Mouse (Mus musculus): ENCODE results near the gene Hs3st6. TPM values are rescaled to one million over a fixed set of nuclear protein-coding genes. Genes with fewer than 3 reads are reported as not detected.

Gene Hs3st6
- polyA plus RNA-seq, 1 experiment, result not detected

- H3K36me3 ChIP-seq (replicated peaks; ENCODE audit: low read length), result no peaks in the 10 kb centered on the region
- peaks cover 55% of the 10 kb centered on the region for H3K4me1 ChIP-seq
- peaks cover 80% of the 10 kb centered on the region for H3K27me3 ChIP-seq (replicated peaks)
- TF ChIP-seq FLI1 (IDR thresholded peaks at IDR 0.05; ENCODE audit: low read length), result no peak
- TF ChIP-seq GATA1 (IDR thresholded peaks at IDR 0.05; ENCODE audit: borderline replicate concordance, low read length), result no peak
- H3K4me3 ChIP-seq (replicated peaks), result peak overlapping the region; percentile 56
- H3K9me3 ChIP-seq, result no peaks in the 10 kb centered on the region
These were observed 12.5 kb downstream of the Hs3st6 start for GRCm38 (mm10) chr17:24765016-24765905.

- Histone ChIP-seq H3K36me3 (replicated peaks; ENCODE audit: low read length) (no peaks in the 10 kb centered on the region), H3K9me3 (no peaks in the 10 kb centered on the region), H3K4me1 (peaks cover 55% of the 10 kb centered on the region), H3K27me3 (replicated peaks) (peaks cover 69% of the 10 kb centered on the region), H3K4me3 (replicated peaks) (no peak overlapping the region)
- no peak for TF ChIP-seq FLI1 (IDR thresholded peaks at IDR 0.05; ENCODE audit: low read length)
- TF ChIP-seq GATA1 (IDR thresholded peaks at IDR 0.05; ENCODE audit: borderline replicate concordance, low read length), result no peak
These were observed 13.6 kb downstream of the Hs3st6 start for GRCm38 (mm10) chr17:24766266-24766875.

GRCm38 (mm10) chr17:24769146-24769545 lies 16.4 kb downstream of the Hs3st6 start:
- H3K9me3 ChIP-seq, result peaks cover 4% of the 10 kb centered on the region; the same call in 1 of the 2 replicates
- peaks cover 61% of the 10 kb centered on the region for H3K27me3 ChIP-seq (replicated peaks)
- peaks cover 44% of the 10 kb centered on the region for H3K4me1 ChIP-seq
- TF ChIP-seq FLI1 (IDR thresholded peaks at IDR 0.05; ENCODE audit: low read length), result no peak
- TF ChIP-seq GATA1 (IDR thresholded peaks at IDR 0.05; ENCODE audit: borderline replicate concordance, low read length), result no peak
- no peaks in the 10 kb centered on the region for H3K36me3 ChIP-seq (replicated peaks; ENCODE audit: low read length)
- H3K4me3 ChIP-seq (replicated peaks), result no peak overlapping the region

GRCm38 (mm10) chr17:24773241-24773640 lies 20.5 kb downstream of the Hs3st6 start:
- Histone ChIP-seq H3K27me3 (replicated peaks) (peaks cover 37% of the 10 kb centered on the region), H3K4me3 (replicated peaks) (no peak overlapping the region), H3K36me3 (replicated peaks; ENCODE audit: low read length) (no peaks in the 10 kb centered on the region), H3K4me1 (peaks cover 16% of the 10 kb centered on the region), H3K9me3 (peaks cover 4% of the 10 kb centered on the region; the same call in 1 of the 2 replicates)
- TF ChIP-seq GATA1 (IDR thresholded peaks at IDR 0.05; ENCODE audit: borderline replicate concordance, low read length) (no peak), FLI1 (IDR thresholded peaks at IDR 0.05; ENCODE audit: low read length) (no peak)

- Histone ChIP-seq H3K4me3 (replicated peaks) (no peak overlapping the region), H3K36me3 (replicated peaks; ENCODE audit: low read length) (no peaks in the 10 kb centered on the region), H3K27me3 (replicated peaks) (peaks cover 28% of the 10 kb centered on the region), H3K9me3 (peaks cover 4% of the 10 kb centered on the region; the same call in 1 of the 2 replicates), H3K4me1 (peaks cover 8% of the 10 kb centered on the region)
- TF ChIP-seq GATA1 (IDR thresholded peaks at IDR 0.05; ENCODE audit: borderline replicate concordance, low read length), result no peak
These were observed 22.4 kb downstream of the Hs3st6 start for GRCm38 (mm10) chr17:24775173-24775572.

- Histone ChIP-seq H3K9me3 (peaks cover 4% of the 10 kb centered on the region; the same call in 1 of the 2 replicates), H3K4me1 (peaks cover 8% of the 10 kb centered on the region), H3K36me3 (replicated peaks; ENCODE audit: low read length) (no peaks in the 10 kb centered on the region), H3K27me3 (replicated peaks) (peaks cover 28% of the 10 kb centered on the region), H3K4me3 (replicated peaks) (no peak overlapping the region)
- TF ChIP-seq GATA1 (IDR thresholded peaks at IDR 0.05; ENCODE audit: borderline replicate concordance, low read length) (no peak), FLI1 (IDR thresholded peaks at IDR 0.05; ENCODE audit: low read length) (no peak)
These were observed 24.3 kb downstream of the Hs3st6 start for GRCm38 (mm10) chr17:24777073-24777472.

GRCm38 (mm10) chr17:24780821-24781220 lies 28.0 kb downstream of the Hs3st6 start:
- H3K4me3 ChIP-seq (replicated peaks), result no peak overlapping the region
- TF ChIP-seq GATA1 (IDR thresholded peaks at IDR 0.05; ENCODE audit: borderline replicate concordance, low read length) (no peak), FLI1 (IDR thresholded peaks at IDR 0.05; ENCODE audit: low read length) (no peak)
- H3K36me3 ChIP-seq (replicated peaks; ENCODE audit: low read length), result no peaks in the 10 kb centered on the region
- H3K27me3 ChIP-seq (replicated peaks), result peaks cover 7% of the 10 kb centered on the region
- H3K4me1 ChIP-seq, result peaks cover 8% of the 10 kb centered on the region
- H3K9me3 ChIP-seq, result no peaks in the 10 kb centered on the region

- H3K4me1 ChIP-seq, result peaks cover 3% of the 10 kb centered on the region
- H3K4me3 ChIP-seq (replicated peaks), result no peak overlapping the region
- no peaks in the 10 kb centered on the region for H3K36me3 ChIP-seq (replicated peaks; ENCODE audit: low read length)
- no peaks in the 10 kb centered on the region for H3K9me3 ChIP-seq
- H3K27me3 ChIP-seq (replicated peaks), result peaks cover 22% of the 10 kb centered on the region
- TF ChIP-seq FLI1 (IDR thresholded peaks at IDR 0.05; ENCODE audit: low read length), result no peak
- TF ChIP-seq GATA1 (IDR thresholded peaks at IDR 0.05; ENCODE audit: borderline replicate concordance, low read length), result no peak
These were observed 39.4 kb downstream of the Hs3st6 start for GRCm38 (mm10) chr17:24792190-24792589.

GRCm38 (mm10) chr17:24794791-24795190 lies 42.0 kb downstream of the Hs3st6 start:
- peaks cover 10% of the 10 kb centered on the region for H3K4me1 ChIP-seq
- H3K36me3 ChIP-seq (replicated peaks; ENCODE audit: low read length), result no peaks in the 10 kb centered on the region
- no peak overlapping the region for H3K4me3 ChIP-seq (replicated peaks)
- TF ChIP-seq GATA1 (IDR thresholded peaks at IDR 0.05; ENCODE audit: borderline replicate concordance, low read length), result no peak
- TF ChIP-seq FLI1 (IDR thresholded peaks at IDR 0.05; ENCODE audit: low read length), result no peak
- H3K9me3 ChIP-seq, result no peaks in the 10 kb centered on the region
- peaks cover 30% of the 10 kb centered on the region for H3K27me3 ChIP-seq (replicated peaks)

GRCm38 (mm10) chr17:24796969-24797368 lies 44.2 kb downstream of the Hs3st6 start:
- Histone ChIP-seq H3K36me3 (replicated peaks; ENCODE audit: low read length) (no peaks in the 10 kb centered on the region), H3K9me3 (no peaks in the 10 kb centered on the region), H3K4me3 (replicated peaks) (no peak overlapping the region), H3K27me3 (replicated peaks) (peaks cover 26% of the 10 kb centered on the region), H3K4me1 (peaks cover 10% of the 10 kb centered on the region)
- TF ChIP-seq FLI1 (IDR thresholded peaks at IDR 0.05; ENCODE audit: low read length), result no peak
- no peak for TF ChIP-seq GATA1 (IDR thresholded peaks at IDR 0.05; ENCODE audit: borderline replicate concordance, low read length)
